Mouse (Mus musculus): Measurements from ENCODE around the gene Tfr2.

GRCm38 (mm10) chr5:137531414-137532130, 38.1 kb upstream of the Tfr2 start:
- no peak for TF ChIP-seq CTCF (IDR thresholded peaks at IDR 0.05; ENCODE audit: low read depth)
- no peak for TF ChIP-seq EP300 (IDR thresholded peaks at IDR 0.05; ENCODE audit: low read depth)
